Mouse (Mus musculus): ENCODE results near the gene Maml2.

Maml2 gene

GRCm38 (mm10) chr9:13510621-13511369, 213.0 kb downstream of the Maml2 start:
- CTCF ChIA-PET = no interaction called here

GRCm38 (mm10) chr9:13513135-13513534, 215.4 kb downstream of the Maml2 start:
- CTCF ChIA-PET = no interaction called here
- POLR2A ChIA-PET = no interaction called here

More at GRCm38 (mm10) chr9:13510621-13511369, 213.0 kb downstream of the Maml2 start:
- POLR2A ChIA-PET = no interaction called here

- POLR2A ChIA-PET = no interaction called here
- CTCF ChIA-PET = no interaction called here
Measured at GRCm38 (mm10) chr9:13514435-13514834, 216.7 kb downstream of the Maml2 start.

- CTCF ChIA-PET = no interaction called here
Measured at GRCm38 (mm10) chr9:13515976-13516375, 218.2 kb downstream of the Maml2 start.

GRCm38 (mm10) chr9:13518031-13518430, 220.3 kb downstream of the Maml2 start:
- ChIA-PET POLR2A (no interaction called here), CTCF (no interaction called here)

More at GRCm38 (mm10) chr9:13515976-13516375, 218.2 kb downstream of the Maml2 start:
- POLR2A ChIA-PET = no interaction called here

- ChIA-PET CTCF (no interaction called here), POLR2A (no interaction called here)
Measured at GRCm38 (mm10) chr9:13518441-13518971, 220.7 kb downstream of the Maml2 start.

GRCm38 (mm10) chr9:13522061-13522820, 224.5 kb downstream of the Maml2 start:
- CTCF ChIA-PET = no interaction called here
- POLR2A ChIA-PET = interaction anchor here in 1 of 4 experiments (1.2 kb wide), 1 partner anchor 13 kb away, joined by 3 read pairs; no protein-coding TSS in a partner anchor

GRCm38 (mm10) chr9:13523046-13523445, 225.3 kb downstream of the Maml2 start:
- CTCF ChIA-PET = no interaction called here
- POLR2A ChIA-PET = interaction anchor here in 1 of 4 experiments (1.2 kb wide), 1 partner anchor 14 kb away, joined by 3 read pairs; no protein-coding TSS in a partner anchor

- ChIA-PET CTCF (no interaction called here), POLR2A (interaction anchor here in 1 of 4 experiments (0.5 kb wide), 1 partner anchor 282 kb away, joined by 7 read pairs; no protein-coding TSS in a partner anchor)
Measured at GRCm38 (mm10) chr9:13525075-13525474, 227.3 kb downstream of the Maml2 start.

- ChIA-PET CTCF (no interaction called here), POLR2A (interaction anchor here in 1 of 4 experiments (0.5 kb wide), 1 partner anchor 283 kb away, joined by 7 read pairs; no protein-coding TSS in a partner anchor)
Measured at GRCm38 (mm10) chr9:13525561-13526255, 228.0 kb downstream of the Maml2 start.

- POLR2A ChIA-PET = no interaction called here
Measured at GRCm38 (mm10) chr9:13530575-13530974, 232.8 kb downstream of the Maml2 start.

GRCm38 (mm10) chr9:13533076-13533707, 235.4 kb downstream of the Maml2 start:
- CTCF ChIA-PET = no interaction called here
- POLR2A ChIA-PET = interaction anchor here in 1 of 4 experiments (0.6 kb wide), 1 partner anchor 13 kb away, joined by 3 read pairs; no protein-coding TSS in a partner anchor

More at GRCm38 (mm10) chr9:13530575-13530974, 232.8 kb downstream of the Maml2 start:
- CTCF ChIA-PET = no interaction called here

GRCm38 (mm10) chr9:13535803-13536202, 238.0 kb downstream of the Maml2 start:
- POLR2A ChIA-PET = no interaction called here
- CTCF ChIA-PET = interaction anchor here in 1 of 4 experiments (0.6 kb wide), 1 partner anchor 66 kb away, joined by 5 read pairs; no protein-coding TSS in a partner anchor

- CTCF ChIA-PET = interaction anchor here in 1 of 4 experiments (0.6 kb wide), 1 partner anchor 65 kb away, joined by 5 read pairs; no protein-coding TSS in a partner anchor
- POLR2A ChIA-PET = no interaction called here
Measured at GRCm38 (mm10) chr9:13536419-13537261, 238.9 kb downstream of the Maml2 start.

- ChIA-PET CTCF (interaction anchor here in 1 of 4 experiments (0.7 kb wide), 1 partner anchor 296 kb away, joined by 3 read pairs; no protein-coding TSS in a partner anchor), POLR2A (no interaction called here)
Measured at GRCm38 (mm10) chr9:13538200-13538599, 240.4 kb downstream of the Maml2 start.

- CTCF ChIA-PET = no interaction called here
- POLR2A ChIA-PET = interaction anchor here in 1 of 4 experiments (1.4 kb wide), 1 partner anchor 86 kb away, joined by 3 read pairs; no protein-coding TSS in a partner anchor
Measured at GRCm38 (mm10) chr9:13539535-13539934, 241.8 kb downstream of the Maml2 start.

- CTCF ChIA-PET = no interaction called here
- POLR2A ChIA-PET = interaction anchor here in 2 of 4 experiments (0.9 to 1.4 kb wide), 2 partner anchors 20 to 85 kb away, joined by 3 read pairs; no protein-coding TSS in a partner anchor
Measured at GRCm38 (mm10) chr9:13540227-13540626, 242.5 kb downstream of the Maml2 start.

GRCm38 (mm10) chr9:13540781-13541180, 243.0 kb downstream of the Maml2 start:
- ChIA-PET CTCF (no interaction called here), POLR2A (interaction anchor here in 2 of 4 experiments (0.9 to 1.4 kb wide), 2 partner anchors 20 to 84 kb away, joined by 3 read pairs; no protein-coding TSS in a partner anchor)

Data from embryonic stem cell, embryonic (primary cell).